Mouse (Mus musculus): ENCODE data around the gene A730046J19Rik. TPM values are rescaled to one million over a fixed set of nuclear protein-coding genes. Genes with fewer than 3 reads are reported as not detected.

The A730046J19Rik gene
- 0.57 and 0.74 TPM in 2 replicates for polyA plus RNA-seq (2015; fragmentation: Nextera tagmentation; extraction: Ambion mirVana)

GRCm38 (mm10) chrX:144153523-144153922 lies at the start of gene A730046J19Rik:
TSS of gene A730046J19Rik (plus strand) at chrX:144153695.
- H3K4me3 ChIP-seq (ENCODE audit: low read length) = peak within 1 kb of the TSS; percentile 34
- no peaks in the 10 kb centered on the region for H3K9me3 ChIP-seq (replicated peaks; ENCODE audit: control insufficient read depth, low read length)
- no peak for ATAC-seq (replicated peaks; ENCODE audit: extremely low read depth, insufficient read depth, low FRiP score)
- H3K27me3 ChIP-seq (ENCODE audit: control insufficient read depth, insufficient read depth, low read length) = no peaks in the 10 kb centered on the region
- H3K36me3 ChIP-seq (ENCODE audit: control insufficient read depth, insufficient read depth) = no peaks in the 10 kb centered on the region
- H3K4me2 ChIP-seq (ENCODE audit: low read depth, low read length) = peak within 1 kb of the TSS; percentile 53
- H3K9ac ChIP-seq (ENCODE audit: low read length) = no peak within 1 kb of the TSS
- 18% methylated on average over 8 of the region's 8 CpGs for WGBS
- no peak within 1 kb of the TSS for H3K27ac ChIP-seq (ENCODE audit: low read length)
- H3K4me1 ChIP-seq (ENCODE audit: control insufficient read depth, insufficient read depth, low read length) = no peaks in the 10 kb centered on the region

GRCm38 (mm10) chrX:144104619-144105416 lies 48.7 kb upstream of the A730046J19Rik start:
- no peak for ATAC-seq (replicated peaks; ENCODE audit: extremely low read depth, insufficient read depth, low FRiP score)
- Histone ChIP-seq H3K4me3 (ENCODE audit: low read length) (no peak overlapping the region), H3K9ac (ENCODE audit: low read length) (no peak overlapping the region), H3K4me1 (ENCODE audit: control insufficient read depth, insufficient read depth, low read length) (no peaks in the 10 kb centered on the region), H3K27ac (ENCODE audit: low read length) (no peak overlapping the region), H3K27me3 (ENCODE audit: control insufficient read depth, insufficient read depth, low read length) (no peaks in the 10 kb centered on the region), H3K36me3 (ENCODE audit: control insufficient read depth, insufficient read depth) (no peaks in the 10 kb centered on the region), H3K9me3 (replicated peaks; ENCODE audit: control insufficient read depth, low read length) (no peaks in the 10 kb centered on the region), H3K4me2 (ENCODE audit: low read depth, low read length) (no peak overlapping the region)
- WGBS = 43% methylated on average over 2 of the region's 2 CpGs

DNA sequence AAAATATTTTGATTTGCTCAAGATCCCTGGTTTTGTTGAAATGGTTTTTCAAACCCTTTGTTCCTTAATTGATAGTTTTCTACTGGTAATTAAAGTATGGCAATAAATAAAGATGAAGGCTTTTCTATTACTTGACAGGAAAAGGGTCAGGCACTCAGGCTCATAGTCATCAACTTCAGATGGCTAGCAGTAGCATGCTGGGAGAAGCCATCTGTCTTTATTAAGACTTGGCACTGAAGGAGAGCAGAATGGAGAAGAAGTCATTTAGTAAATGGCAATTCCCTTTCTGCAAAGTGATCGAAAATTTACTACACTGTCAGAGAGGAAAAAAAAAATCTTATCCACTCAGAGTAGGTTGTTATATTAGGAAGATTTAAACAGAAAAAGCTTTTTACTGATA lies 17.2 kb upstream of the A730046J19Rik start:
- WGBS = 60% methylated on average over 1 of the region's 1 CpGs
- Histone ChIP-seq H3K4me3 (ENCODE audit: low read length) (no peak overlapping the region), H3K27ac (ENCODE audit: low read length) (no peak overlapping the region), H3K36me3 (ENCODE audit: control insufficient read depth, insufficient read depth) (no peaks in the 10 kb centered on the region), H3K27me3 (ENCODE audit: control insufficient read depth, insufficient read depth, low read length) (no peaks in the 10 kb centered on the region), H3K9ac (ENCODE audit: low read length) (no peak overlapping the region), H3K9me3 (replicated peaks; ENCODE audit: control insufficient read depth, low read length) (no peaks in the 10 kb centered on the region), H3K4me1 (ENCODE audit: control insufficient read depth, insufficient read depth, low read length) (no peaks in the 10 kb centered on the region), H3K4me2 (ENCODE audit: low read depth, low read length) (no peak overlapping the region)
- ATAC-seq (replicated peaks; ENCODE audit: extremely low read depth, insufficient read depth, low FRiP score) = no peak

GRCm38 (mm10) chrX:144149987-144150386 lies 3.5 kb upstream of the A730046J19Rik start:
- H3K4me3 ChIP-seq (ENCODE audit: low read length) = no peak overlapping the region
- H3K4me2 ChIP-seq (ENCODE audit: low read depth, low read length) = no peak overlapping the region
- WGBS = 63% methylated on average over 2 of the region's 2 CpGs
- ATAC-seq (replicated peaks; ENCODE audit: extremely low read depth, insufficient read depth, low FRiP score) = no peak
- no peaks in the 10 kb centered on the region for H3K9me3 ChIP-seq (replicated peaks; ENCODE audit: control insufficient read depth, low read length)
- no peak overlapping the region for H3K9ac ChIP-seq (ENCODE audit: low read length)
- H3K4me1 ChIP-seq (ENCODE audit: control insufficient read depth, insufficient read depth, low read length) = no peaks in the 10 kb centered on the region
- no peaks in the 10 kb centered on the region for H3K36me3 ChIP-seq (ENCODE audit: control insufficient read depth, insufficient read depth)
- H3K27me3 ChIP-seq (ENCODE audit: control insufficient read depth, insufficient read depth, low read length) = no peaks in the 10 kb centered on the region
- H3K27ac ChIP-seq (ENCODE audit: low read length) = no peak overlapping the region

- Histone ChIP-seq H3K9ac (ENCODE audit: low read length) (no peak overlapping the region), H3K4me3 (ENCODE audit: low read length) (peak overlapping the region; percentile 34), H3K9me3 (replicated peaks; ENCODE audit: control insufficient read depth, low read length) (no peaks in the 10 kb centered on the region), H3K36me3 (ENCODE audit: control insufficient read depth, insufficient read depth) (no peaks in the 10 kb centered on the region), H3K27ac (ENCODE audit: low read length) (no peak overlapping the region), H3K27me3 (ENCODE audit: control insufficient read depth, insufficient read depth, low read length) (no peaks in the 10 kb centered on the region), H3K4me2 (ENCODE audit: low read depth, low read length) (peak overlapping the region; percentile 53), H3K4me1 (ENCODE audit: control insufficient read depth, insufficient read depth, low read length) (no peaks in the 10 kb centered on the region)
- no peak for ATAC-seq (replicated peaks; ENCODE audit: extremely low read depth, insufficient read depth, low FRiP score)
- 16% methylated on average over 7 of the region's 7 CpGs for WGBS
These were observed 616 bp downstream of the A730046J19Rik start for GRCm38 (mm10) chrX:144154111-144154510.

DNA sequence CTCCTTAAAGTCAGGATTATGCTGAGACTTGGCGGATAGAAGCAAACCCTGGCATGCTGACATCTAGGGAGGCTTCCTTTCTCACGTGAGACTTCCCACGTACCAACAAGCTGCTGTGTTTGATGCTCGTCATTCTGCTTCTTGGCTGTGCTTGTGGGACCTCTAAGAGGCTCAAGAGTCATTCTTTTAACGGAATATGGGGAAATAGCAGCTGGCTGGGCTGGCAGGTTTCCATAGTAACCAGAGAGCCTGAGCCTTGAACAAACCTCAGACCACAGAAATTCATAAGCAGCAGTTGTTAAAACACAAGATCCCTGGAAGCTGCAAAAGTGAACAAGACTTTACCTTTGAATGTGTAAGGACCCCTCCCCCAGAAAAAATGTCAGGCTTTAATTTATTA lies 9.4 kb downstream of the A730046J19Rik start:
- Histone ChIP-seq H3K36me3 (ENCODE audit: control insufficient read depth, insufficient read depth) (no peaks in the 10 kb centered on the region), H3K9me3 (replicated peaks; ENCODE audit: control insufficient read depth, low read length) (no peaks in the 10 kb centered on the region), H3K27me3 (ENCODE audit: control insufficient read depth, insufficient read depth, low read length) (no peaks in the 10 kb centered on the region), H3K4me2 (ENCODE audit: low read depth, low read length) (no peak overlapping the region), H3K4me1 (ENCODE audit: control insufficient read depth, insufficient read depth, low read length) (no peaks in the 10 kb centered on the region), H3K27ac (ENCODE audit: low read length) (no peak overlapping the region), H3K4me3 (ENCODE audit: low read length) (no peak overlapping the region), H3K9ac (ENCODE audit: low read length) (no peak overlapping the region)
- WGBS = 53% methylated on average over 5 of the region's 5 CpGs
- no peak for ATAC-seq (replicated peaks; ENCODE audit: extremely low read depth, insufficient read depth, low FRiP score)

Other genes starting within 250 kb of the A730046J19Rik start
- 0.14 and 0.45 TPM in 2 replicates for gene Dcx, start 220.4 kb upstream of the A730046J19Rik start, polyA plus RNA-seq (2015; fragmentation: Nextera tagmentation; extraction: Ambion mirVana)
- 10.3 and 11.4 TPM in 2 replicates for gene Alg13, start 164.1 kb downstream of the A730046J19Rik start, polyA plus RNA-seq (2015; fragmentation: Nextera tagmentation; extraction: Ambion mirVana)